Mouse (Mus musculus) adrenal gland, postnatal 10 days (tissue): Measurements from ENCODE around the gene Rapgef4. TPM values are rescaled to one million over a fixed set of nuclear protein-coding genes. Genes with fewer than 3 reads are reported as not detected.

ENCODE experiments used
- DNase-seq: peaks from one replicate; pipeline ENCODE4 v3.0.0; 2021; ENCODE audit warnings: mixed read lengths
- total RNA-seq, 2 experiments: library from RNA; stranded (reverse); gene quantifications; 2 replicates each; pipeline ENCODE4 v1.2.3; 2021

The Rapgef4 gene
- total RNA-seq, 2 experiments from 2014 or later, result 131 to 173 TPM

DNA sequence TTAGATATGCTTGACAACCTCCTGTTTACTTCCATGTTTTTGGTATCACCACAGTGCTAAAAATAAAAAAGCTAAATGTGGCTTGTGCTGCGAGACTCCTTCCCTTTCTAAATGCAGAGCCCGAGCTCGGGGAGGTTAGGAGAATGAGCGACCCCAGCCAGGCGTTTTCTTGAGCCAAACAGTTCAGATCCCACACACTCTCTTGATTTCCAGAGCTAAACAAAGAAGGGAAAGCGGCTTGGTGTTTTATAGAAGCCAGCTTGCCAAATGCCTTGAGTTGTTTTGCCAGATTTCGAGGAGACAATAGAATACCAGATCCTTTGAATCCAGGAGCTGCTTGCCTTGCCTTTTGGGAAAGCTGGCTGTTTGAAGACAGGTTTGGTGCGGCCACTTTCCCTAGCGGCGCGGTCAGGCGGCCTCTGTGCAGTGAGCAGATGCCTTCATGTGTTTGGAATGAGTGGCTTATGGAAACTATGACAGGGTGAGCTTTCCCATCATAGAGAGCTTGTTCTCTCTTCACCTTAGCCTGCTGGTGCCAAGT lies 254.4 kb downstream of the Rapgef4 start:
- no peak for DNase-seq

- no peak for DNase-seq
Measured at GRCm38 (mm10) chr2:72238421-72238820, 257.4 kb downstream of the Rapgef4 start.

- no peak for DNase-seq
Measured at GRCm38 (mm10) chr2:72238925-72239324, 257.9 kb downstream of the Rapgef4 start.

GRCm38 (mm10) chr2:72239456-72239855 lies 258.4 kb downstream of the Rapgef4 start:
- DNase-seq, result no peak

DNA sequence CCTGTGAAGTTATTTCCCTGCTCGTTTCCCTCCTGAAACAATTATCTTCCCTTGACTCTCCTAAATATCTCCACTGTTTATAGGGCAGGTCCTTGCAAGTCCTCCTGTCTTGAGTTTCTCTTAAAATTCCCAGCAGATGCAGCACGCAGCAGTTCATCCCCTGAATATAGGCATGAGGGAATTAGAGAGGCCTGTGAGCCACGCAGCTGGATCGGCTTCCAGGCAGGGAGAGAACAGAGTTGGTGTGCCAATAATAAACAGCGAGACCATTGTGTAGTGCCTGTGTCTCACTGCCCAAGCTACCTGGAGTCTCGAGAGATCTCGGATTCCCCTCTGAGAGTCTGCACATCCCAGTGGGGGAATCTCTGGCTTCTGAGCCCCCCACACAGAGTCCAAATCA lies 259.0 kb downstream of the Rapgef4 start:
- DNase-seq, result no peak

- DNase-seq, result no peak
Measured at GRCm38 (mm10) chr2:72240691-72241090, 259.7 kb downstream of the Rapgef4 start.

DNA sequence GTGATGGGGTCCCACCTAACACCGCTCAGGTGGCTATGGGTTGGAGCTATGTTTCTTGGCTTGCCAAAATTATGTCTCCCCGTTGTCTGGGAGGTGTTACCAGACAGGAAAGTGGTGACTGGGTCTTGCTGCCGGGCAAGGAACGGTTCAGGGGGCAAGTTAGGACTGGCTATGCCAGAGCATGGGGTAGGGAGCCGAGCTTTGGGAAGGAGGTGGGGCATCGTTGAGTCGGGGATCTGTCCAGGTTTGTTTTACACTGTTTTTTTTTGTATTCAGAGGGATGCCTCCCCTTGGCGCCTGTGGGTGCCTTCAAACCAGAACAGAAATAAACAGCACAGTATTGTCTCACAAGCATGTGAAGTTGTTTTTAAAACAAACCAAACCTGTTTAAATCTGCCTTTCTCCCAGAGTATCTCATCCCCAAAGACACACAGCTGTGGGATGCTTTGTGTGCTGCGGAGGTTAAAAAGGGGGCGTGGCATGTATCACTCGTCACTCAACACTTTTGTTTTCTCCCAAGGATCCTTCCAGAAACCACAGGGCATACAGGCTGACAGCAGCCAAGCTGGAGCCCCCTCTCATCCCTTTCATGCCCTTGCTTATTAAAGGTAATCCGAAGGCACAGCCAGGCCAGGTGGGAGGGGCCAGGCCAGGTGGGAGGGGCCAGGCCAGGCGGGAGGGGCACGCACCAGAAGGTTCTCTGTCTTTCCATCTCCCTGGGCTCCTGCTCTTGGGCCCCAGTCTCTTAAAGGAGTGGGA lies 260.9 kb downstream of the Rapgef4 start:
- no peak for DNase-seq

DNA sequence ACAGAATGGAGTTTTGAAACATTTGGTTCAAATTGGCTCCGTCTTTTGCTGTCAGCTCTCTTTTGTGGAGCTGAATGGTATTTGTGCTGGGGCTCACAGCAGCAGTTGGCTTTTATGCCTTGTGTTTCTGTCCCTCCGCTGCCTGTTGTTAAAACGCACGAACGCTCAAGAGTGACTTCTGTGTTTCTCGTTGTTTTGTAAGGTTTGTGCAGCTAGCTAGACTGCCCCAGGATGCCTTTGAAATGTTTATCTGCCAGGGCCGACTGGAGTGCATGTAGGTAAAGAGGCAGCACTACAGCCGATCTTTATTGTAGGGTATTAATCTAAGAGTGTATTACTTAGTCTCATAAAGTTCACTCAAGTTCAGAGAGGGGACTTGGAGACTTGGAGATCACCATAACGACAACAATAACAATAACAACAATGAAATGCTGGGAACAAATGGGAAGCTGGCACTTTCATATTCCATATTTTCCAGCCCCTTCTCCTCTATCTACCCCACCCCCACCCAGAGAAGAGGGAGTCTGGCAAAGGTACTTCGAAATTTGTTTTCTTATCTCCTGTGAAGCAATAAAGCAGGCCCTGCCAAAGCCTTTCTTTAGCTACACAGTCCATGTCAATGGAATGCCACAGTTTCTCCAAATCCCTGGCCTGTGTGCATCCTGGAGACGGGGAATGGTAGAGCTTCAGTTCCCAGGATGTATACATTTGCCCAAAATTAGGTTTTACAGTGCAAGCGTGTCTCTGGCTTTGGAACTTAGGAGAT lies 262.1 kb downstream of the Rapgef4 start:
- no peak for DNase-seq

- DNase-seq, result no peak
Measured at GRCm38 (mm10) chr2:72245631-72246030, 264.6 kb downstream of the Rapgef4 start.

GRCm38 (mm10) chr2:72246376-72246775 lies 265.3 kb downstream of the Rapgef4 start:
- no peak for DNase-seq

DNA sequence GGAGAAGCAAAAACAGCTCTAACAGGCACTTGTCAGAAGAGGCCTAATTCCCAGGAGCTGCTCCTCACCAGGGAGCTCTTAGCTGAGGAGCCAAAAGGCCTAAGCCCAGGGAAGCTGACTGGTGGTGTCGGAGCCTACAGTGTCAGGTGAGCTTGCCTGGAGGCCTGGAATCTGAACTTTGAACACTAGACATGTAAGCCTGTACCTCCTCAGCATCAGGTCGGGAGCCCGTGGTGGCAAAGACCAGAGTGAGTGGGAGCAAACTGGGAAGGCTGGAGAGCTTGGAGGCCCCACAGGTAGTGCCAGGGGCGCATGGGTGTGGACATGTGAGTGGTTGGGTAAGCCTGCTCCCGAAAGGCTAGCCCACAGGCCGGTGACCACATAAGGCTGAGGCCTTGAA lies 266.8 kb downstream of the Rapgef4 start:
- no peak for DNase-seq

DNA sequence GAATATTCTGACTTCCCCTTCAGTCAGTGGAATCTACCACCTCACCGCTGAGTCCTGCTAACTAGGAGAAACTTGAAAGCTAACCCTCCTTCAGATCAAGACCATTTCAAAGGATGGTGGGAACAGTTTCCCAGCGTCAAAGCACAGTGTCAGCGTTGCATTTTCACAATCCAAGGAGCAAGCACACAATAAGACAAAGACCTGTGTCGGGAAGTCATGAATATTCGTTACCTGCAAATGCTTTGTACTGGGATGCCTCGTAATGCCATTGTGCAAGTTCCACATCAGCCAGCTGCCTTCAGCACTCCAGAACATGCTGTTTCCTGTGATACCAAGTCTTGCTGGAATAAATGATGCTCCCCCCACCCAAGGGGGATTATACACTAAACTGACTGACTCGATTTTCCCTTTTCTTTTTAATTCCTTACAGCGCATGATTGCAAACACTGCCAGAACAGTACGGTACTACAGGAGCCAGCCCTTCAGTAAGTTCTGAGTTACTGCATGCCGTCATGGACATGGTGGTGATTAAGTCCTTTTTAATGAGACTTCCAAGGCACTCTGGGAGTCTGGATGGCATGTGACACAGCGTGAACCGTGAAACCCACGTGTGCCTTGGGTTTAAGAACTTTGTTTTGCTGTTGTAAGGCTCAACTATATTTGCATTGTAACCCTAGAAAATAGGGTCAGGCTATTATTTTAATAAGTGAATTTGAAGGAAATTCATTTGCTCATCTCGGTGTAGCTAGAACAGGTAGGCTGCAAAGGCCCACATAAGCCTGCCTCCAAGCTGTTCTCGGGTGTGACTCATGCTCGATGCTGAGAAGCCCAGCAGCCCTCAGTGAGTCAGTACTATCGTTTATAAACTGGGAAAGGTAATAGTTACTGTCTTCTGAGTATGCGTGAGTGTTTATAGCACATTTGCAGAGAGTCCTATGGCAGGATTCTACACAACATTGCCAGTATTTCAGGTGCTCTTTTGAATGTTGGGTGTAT lies 271.8 kb downstream of the Rapgef4 start:
- DNase-seq, result no peak

DNA sequence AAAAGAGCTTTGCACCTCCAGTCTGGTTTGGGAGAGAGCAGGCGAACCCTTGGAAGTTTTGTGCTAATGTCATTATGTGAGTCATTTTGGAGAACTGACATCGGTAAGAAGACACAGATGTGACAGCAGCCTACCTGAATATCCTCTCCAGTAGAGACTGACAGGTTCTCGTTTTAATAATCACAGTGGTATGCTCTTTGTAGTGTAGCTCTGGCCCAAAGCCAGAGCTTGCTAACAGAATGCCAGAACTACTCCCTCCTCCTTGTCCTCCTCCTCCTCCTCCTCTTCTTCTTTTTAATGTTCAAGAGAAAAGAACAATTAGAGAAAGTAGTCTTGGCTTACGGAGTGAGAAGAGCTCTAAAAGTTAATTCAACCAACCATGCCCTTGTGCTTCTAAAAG lies 272.8 kb downstream of the Rapgef4 start:
- no peak for DNase-seq

DNA sequence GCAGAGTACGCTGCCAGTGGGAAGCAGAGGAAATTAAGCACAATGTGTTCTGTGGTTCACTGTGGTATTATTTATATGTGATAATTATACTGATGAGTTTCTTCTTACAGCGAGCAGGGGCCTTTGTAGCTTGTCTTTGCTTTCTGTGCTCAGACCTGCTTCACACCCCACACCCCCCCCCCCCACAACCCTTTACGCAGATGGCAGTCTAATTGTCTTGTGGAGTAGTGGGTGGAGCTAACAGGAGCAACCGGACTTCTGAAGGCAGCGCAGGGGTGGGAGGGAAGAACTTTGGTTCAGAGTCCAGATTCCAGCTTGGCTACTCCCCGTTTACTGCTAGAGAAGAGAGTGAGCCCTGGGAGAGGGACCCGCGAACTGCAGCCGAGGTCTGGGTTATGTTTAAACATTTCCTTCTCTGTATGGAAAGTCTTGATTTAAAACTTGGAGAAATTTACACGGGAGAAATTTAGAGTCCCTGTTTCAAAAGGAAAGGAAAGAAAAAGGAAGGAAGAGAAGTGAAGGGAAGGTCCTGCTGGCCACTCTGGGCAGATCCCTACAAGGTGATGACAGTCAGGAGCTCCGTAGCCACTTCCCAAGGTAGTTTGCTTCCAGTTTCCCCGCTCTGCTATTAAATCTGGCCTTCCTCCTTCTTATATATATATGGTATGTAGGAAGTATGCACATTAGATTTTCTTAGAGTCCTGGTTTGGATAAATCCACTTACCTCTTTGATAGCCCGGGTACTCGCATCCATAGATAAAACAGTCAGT lies 274.0 kb downstream of the Rapgef4 start:
- no peak for DNase-seq

GRCm38 (mm10) chr2:72260704-72261103 lies 279.7 kb downstream of the Rapgef4 start:
- no peak for DNase-seq

GRCm38 (mm10) chr2:72262814-72263480 lies 281.9 kb downstream of the Rapgef4 start:
- no peak for DNase-seq

DNA sequence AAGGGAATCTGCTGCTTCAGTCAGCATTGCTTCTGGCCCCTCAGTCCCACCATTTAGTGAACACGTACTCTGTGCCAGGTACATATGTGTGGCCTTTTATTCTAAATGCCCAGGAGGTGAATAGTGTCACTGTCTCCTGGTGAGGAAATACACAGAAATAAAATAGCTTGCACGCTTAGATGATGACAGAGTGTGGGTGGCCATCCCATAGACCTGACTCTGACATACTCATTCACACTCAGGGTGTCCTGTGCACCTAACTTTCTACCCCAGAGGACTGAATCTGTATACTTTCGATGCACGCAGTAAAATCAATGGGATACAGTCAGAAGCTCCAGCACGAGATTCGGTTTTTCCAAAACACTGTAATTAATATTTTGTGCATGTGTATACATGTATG lies 286.4 kb downstream of the Rapgef4 start:
- no peak for DNase-seq

DNA sequence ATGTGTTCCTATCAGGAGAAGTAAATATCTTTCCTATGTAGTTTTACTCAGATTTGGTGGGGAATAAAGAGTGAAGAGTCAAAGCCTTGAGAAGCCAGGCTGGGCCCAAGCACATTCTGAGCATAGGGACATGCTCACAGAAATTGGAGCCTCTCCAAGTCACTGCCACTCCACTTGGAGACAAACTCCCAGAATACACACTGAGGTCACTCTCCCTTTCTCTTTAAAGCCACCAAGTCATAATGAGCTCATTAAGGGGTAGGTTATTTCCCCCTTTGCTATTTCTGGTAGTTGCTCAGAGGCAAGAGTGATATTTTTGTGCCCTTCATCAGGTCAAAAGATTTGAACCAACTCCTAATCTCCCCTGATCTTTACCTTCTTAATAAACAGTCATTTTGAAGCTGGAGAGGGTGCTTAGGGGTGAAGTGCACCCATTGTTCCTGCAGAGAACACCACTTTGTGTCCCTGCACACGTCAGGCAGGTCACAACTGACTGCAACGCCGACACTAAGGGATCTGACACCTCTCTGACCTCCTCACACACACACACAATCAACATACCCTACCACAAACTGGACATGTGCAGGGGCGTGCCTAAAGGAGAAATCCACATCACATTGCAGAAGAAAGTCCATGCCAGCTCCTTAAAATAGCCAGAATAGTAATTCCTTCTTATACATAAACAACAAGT lies 288.8 kb downstream of the Rapgef4 start:
- no peak for DNase-seq

- DNase-seq, result no peak
Measured at GRCm38 (mm10) chr2:72278247-72278873, 297.3 kb downstream of the Rapgef4 start.

- no peak for DNase-seq
Measured at GRCm38 (mm10) chr2:72280524-72280923, 299.5 kb downstream of the Rapgef4 start.
